Mouse (Mus musculus) CH12.LX (cell line): ENCODE results near the gene Tet2. TPM values are rescaled to one million over a fixed set of nuclear protein-coding genes. Genes with fewer than 3 reads are reported as not detected.

ENCODE experiments used
- DNase-seq: peaks from one replicate; pipeline ENCODE4 v3.0.0-alpha.2; 2013; ENCODE audit errors: extremely low read depth
- H3K27ac ChIP-seq: 2 replicates; pipeline ENCODE4 v1.5.1; 2012; ENCODE audit warnings: low read depth, mild to moderate bottlenecking, control low read depth, moderate library complexity; ENCODE audit not compliant: insufficient read depth
- H3K27me3 ChIP-seq: replicated peaks from 2 replicates; pipeline ENCODE3; 2012; ENCODE audit warnings: inconsistent platforms
- H3K36me3 ChIP-seq, 2 experiments: replicated peaks in 1 of 2; 2 replicates each; pipeline versions ENCODE3 to v1.6.1; 2012; ENCODE audit warnings: inconsistent platforms in 1 of 2, low read length in 1 of 2, mild to moderate bottlenecking in 1 of 2, mixed read lengths in 1 of 2, moderate library complexity in 1 of 2; ENCODE audit not compliant: control insufficient read depth in 1 of 2, insufficient read depth in 1 of 2
- H3K4me1 ChIP-seq, 2 experiments: 2 replicates each; pipeline ENCODE4 v1.6.1; 2012; ENCODE audit warnings: inconsistent platforms in 1 of 2, moderate library complexity in 1 of 2; ENCODE audit not compliant: insufficient read depth in 2 of 2, control insufficient read depth in 1 of 2
- H3K4me2 ChIP-seq: 2 replicates; pipeline ENCODE4 v1.6.1; 2012; ENCODE audit warnings: low read depth, mild to moderate bottlenecking, control low read depth; ENCODE audit not compliant: poor library complexity, insufficient read depth, severe bottlenecking
- H3K4me3 ChIP-seq, 3 experiments: fragments of 150-350 bp in 1 of 3; sonication (generic) in 1 of 3; replicated peaks in 1 of 3; 2 replicates each; pipeline versions ENCODE3 to v1.5.1; 2011 to 2012; ENCODE audit warnings: low read depth in 2 of 3, low read length in 2 of 3, mild to moderate bottlenecking in 2 of 3, moderate library complexity in 2 of 3, control low read depth in 1 of 3, improper control_type of control experiment in 1 of 3, inconsistent platforms in 1 of 3, mixed read lengths in 1 of 3; ENCODE audit not compliant: poor library complexity in 1 of 3
- H3K79me2 ChIP-seq: replicated peaks from 2 replicates; pipeline ENCODE4 v1.6.1; 2012; ENCODE audit warnings: mild to moderate bottlenecking, moderate library complexity; ENCODE audit not compliant: control insufficient read depth, poor library complexity, insufficient read depth, severe bottlenecking; ENCODE audit errors: extremely low read depth
- H3K9ac ChIP-seq: 2 replicates; pipeline ENCODE4 v1.6.1; 2012; ENCODE audit warnings: low read depth, mild to moderate bottlenecking, control low read depth, moderate library complexity; ENCODE audit not compliant: insufficient read depth
- H3K9me3 ChIP-seq: replicated peaks from 2 replicates; pipeline ENCODE3; 2012; ENCODE audit warnings: low read length, inconsistent platforms, mixed read lengths
- CHD1 ChIP-seq: IDR thresholded peaks from 2 replicates; pipeline ENCODE4 v1.6.1; 2012; ENCODE audit warnings: low read depth, low read length, improper control_type of control experiment, inconsistent platforms
- CHD2 ChIP-seq: IDR thresholded peaks from 2 replicates; pipeline ENCODE4 v1.6.1; 2011; ENCODE audit warnings: low read length, improper control_type of control experiment
- CTCF ChIP-seq, 2 experiments: IDR thresholded peaks in 1 of 2; conservative IDR thresholded peaks in 1 of 2; 2 replicates each; pipeline ENCODE4 v1.5.1; 2011 to 2012; ENCODE audit warnings: low read depth in 2 of 2, low read length in 2 of 2, improper control_type of control experiment in 1 of 2, inconsistent platforms in 1 of 2, mild to moderate bottlenecking in 1 of 2, moderate library complexity in 1 of 2
- E2F4 ChIP-seq: IDR thresholded peaks from 2 replicates; pipeline ENCODE4 v1.6.1; 2011; ENCODE audit warnings: low read depth, low read length, improper control_type of control experiment; ENCODE audit not compliant: insufficient replicate concordance
- ELF1 ChIP-seq: IDR thresholded peaks from 2 replicates; pipeline ENCODE4 v1.6.1; 2014; ENCODE audit warnings: low read depth, mild to moderate bottlenecking, inconsistent platforms, low read length, improper control_type of control experiment
- EP300 ChIP-seq: IDR thresholded peaks from 2 replicates; pipeline ENCODE4 v1.6.1; 2011; ENCODE audit warnings: low read length, improper control_type of control experiment
- GABPA ChIP-seq: IDR thresholded peaks from 2 replicates; pipeline ENCODE4 v1.6.1; 2012; ENCODE audit warnings: low read depth, low read length, improper control_type of control experiment, inconsistent platforms; ENCODE audit not compliant: insufficient replicate concordance
- HCFC1 ChIP-seq: IDR thresholded peaks from 2 replicates; pipeline ENCODE4 v1.6.1; 2012; ENCODE audit warnings: low read depth, mild to moderate bottlenecking, inconsistent platforms, low read length, improper control_type of control experiment
- IRF4 ChIP-seq: IDR thresholded peaks from 2 replicates; pipeline ENCODE4 v1.6.1; 2014; ENCODE audit warnings: low read depth, mild to moderate bottlenecking, inconsistent platforms, low read length, improper control_type of control experiment
- JUN ChIP-seq: IDR thresholded peaks from 2 replicates; pipeline ENCODE4 v1.6.1; 2011; ENCODE audit warnings: low read depth, mild to moderate bottlenecking, low read length, improper control_type of control experiment, moderate library complexity; ENCODE audit not compliant: insufficient read depth
- JUND ChIP-seq: conservative IDR thresholded peaks from 2 replicates; pipeline ENCODE4 v1.6.1; 2011; ENCODE audit warnings: low read depth, low read length, improper control_type of control experiment
- KAT2A ChIP-seq: IDR thresholded peaks from 2 replicates; pipeline ENCODE4 v1.6.1; 2012; ENCODE audit warnings: low read length, improper control_type of control experiment, inconsistent platforms; ENCODE audit not compliant: insufficient replicate concordance
- MAFK ChIP-seq: IDR thresholded peaks from 2 replicates; pipeline ENCODE4 v1.6.1; 2011; ENCODE audit warnings: low read length, improper control_type of control experiment; ENCODE audit not compliant: insufficient replicate concordance
- MAX ChIP-seq: IDR thresholded peaks from 2 replicates; pipeline ENCODE4 v1.6.1; 2011; ENCODE audit warnings: low read length, improper control_type of control experiment
- MEF2A ChIP-seq: IDR thresholded peaks from 2 replicates; pipeline ENCODE4 v1.6.1; 2014; ENCODE audit warnings: low read depth, mild to moderate bottlenecking, inconsistent platforms, low read length, improper control_type of control experiment, borderline replicate concordance
- MXI1 ChIP-seq: IDR thresholded peaks from 2 replicates; pipeline ENCODE4 v1.6.1; 2011; ENCODE audit warnings: mild to moderate bottlenecking, low read depth, low read length, improper control_type of control experiment
- MYC ChIP-seq: IDR thresholded peaks from 2 replicates; pipeline ENCODE4 v1.6.1; 2011; ENCODE audit warnings: low read depth, mild to moderate bottlenecking, improper control_type of control experiment, low read length
- NELFE ChIP-seq: IDR thresholded peaks from 2 replicates; pipeline ENCODE4 v1.6.1; 2011; ENCODE audit warnings: low read depth, low read length, improper control_type of control experiment
- NRF1 ChIP-seq: IDR thresholded peaks from 2 replicates; pipeline ENCODE4 v1.6.1; 2014; ENCODE audit warnings: low read depth, mild to moderate bottlenecking, inconsistent platforms, low read length, improper control_type of control experiment, moderate library complexity
- PAX5 ChIP-seq: IDR thresholded peaks from 2 replicates; pipeline ENCODE4 v1.6.1; 2012; ENCODE audit warnings: low read length, inconsistent platforms, mixed read lengths
- POLR2AphosphoS2 ChIP-seq: IDR thresholded peaks from 2 replicates; pipeline ENCODE4 v1.6.1; 2011; ENCODE audit warnings: low read depth, low read length, improper control_type of control experiment
- RAD21 ChIP-seq: IDR thresholded peaks from 2 replicates; pipeline ENCODE4 v1.6.1; 2011; ENCODE audit warnings: low read depth, mild to moderate bottlenecking, low read length, improper control_type of control experiment, moderate library complexity
- RCOR1 ChIP-seq: conservative IDR thresholded peaks from 2 replicates; pipeline ENCODE4 v1.6.1; 2012; ENCODE audit warnings: low read depth, mild to moderate bottlenecking, inconsistent platforms, low read length, improper control_type of control experiment
- SMC3 ChIP-seq: IDR thresholded peaks from 2 replicates; pipeline ENCODE4 v1.6.1; 2011; ENCODE audit warnings: low read depth, low read length, improper control_type of control experiment
- TCF12 ChIP-seq: IDR thresholded peaks from 2 replicates; pipeline ENCODE4 v1.6.1; 2014; ENCODE audit warnings: low read depth, mild to moderate bottlenecking, inconsistent platforms, low read length, improper control_type of control experiment
- UBTF ChIP-seq: IDR thresholded peaks from 2 replicates; pipeline ENCODE4 v1.6.1; 2012; ENCODE audit warnings: low read depth, mild to moderate bottlenecking, inconsistent platforms, low read length, improper control_type of control experiment, moderate library complexity
- USF2 ChIP-seq: conservative IDR thresholded peaks from 2 replicates; pipeline ENCODE4 v1.6.1; 2011; ENCODE audit warnings: low read depth, low read length, improper control_type of control experiment
- ZNF384 ChIP-seq: IDR thresholded peaks from 2 replicates; pipeline ENCODE4 v1.6.1; 2012; ENCODE audit warnings: low read depth, low read length, improper control_type of control experiment, inconsistent platforms
- dilution Hi-C: fragments of 300-500 bp; cut with MboI; formaldehyde crosslinking; loops from 2 replicates; pipeline ENCODE4 v1.14.3; 2020; ENCODE audit warnings: low sequenced_read_pairs; ENCODE audit not compliant: extremely low pct_unique_long_range_greater_than_20kb, extremely low pct_ligation_motif_present
- in situ Hi-C: fragments of 300-500 bp; cut with MboI; formaldehyde crosslinking; loops from 3 replicates; pipeline ENCODE4 v1.14.3; 2019; ENCODE audit warnings: low sequenced_read_pairs, low pct_ligation_motif_present, low pct_unique_long_range_greater_than_20kb, mixed read lengths
- polyA plus RNA-seq: library from polyadenylated mRNA; unstranded; fragments of >175 nt; gene quantifications from 2 replicates; pipeline ENCODE4 v1.2.1, GENCODE M21; 2012; ENCODE audit warnings: low read depth; ENCODE audit not compliant: insufficient read length
- total RNA-seq, 2 experiments: library from RNA; depleted of rRNA; stranded (reverse); fragments of 300-350 nt in 1 of 2; fragments of >200 nt in 1 of 2; gene quantifications; 2 replicates each; pipeline ENCODE4 v1.2.3; 2012 to 2014

The Tet2 gene
- total and polyA plus RNA-seq, 3 experiments = 38.5 to 78.5 (median 51.3) TPM

DNA sequence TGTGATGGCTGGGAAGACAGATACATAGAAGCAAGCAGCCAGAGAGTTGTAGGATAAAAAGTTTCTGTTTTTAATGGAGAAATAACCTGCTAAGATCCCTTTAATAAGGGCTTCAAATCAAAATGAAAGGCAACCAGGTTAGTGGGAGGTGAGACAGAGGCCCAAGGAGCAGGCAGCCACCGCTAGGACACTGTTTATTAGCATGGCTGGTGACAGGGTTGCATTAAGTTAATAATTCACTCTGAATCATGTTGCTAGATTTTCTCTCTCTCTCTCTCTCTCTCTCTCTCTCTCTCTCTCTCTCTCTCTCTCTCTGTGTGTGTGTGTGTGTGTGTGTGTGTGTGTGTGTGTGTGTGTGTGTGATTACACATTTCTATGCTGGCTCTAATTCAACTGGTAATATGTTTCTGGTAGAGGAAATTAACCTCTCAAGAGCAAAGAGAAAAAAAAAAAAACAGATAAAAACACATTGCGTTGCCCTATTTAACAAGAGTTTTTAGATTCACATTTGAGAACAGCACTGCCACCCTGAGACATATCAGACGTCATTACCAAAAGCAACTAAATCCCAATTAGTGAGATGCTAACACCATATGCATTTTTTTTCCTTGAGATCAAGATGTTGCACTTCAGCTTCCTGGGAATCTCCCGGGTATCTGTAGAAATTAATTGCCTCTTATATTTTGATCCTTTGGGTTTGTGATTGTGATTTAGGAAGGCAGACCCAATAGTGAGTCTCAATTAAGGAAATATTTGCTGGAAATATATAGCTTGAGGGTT, 115.4 kb downstream of the Tet2 start:
- no peaks in the 10 kb centered on the region for H3K79me2 ChIP-seq
- H3K4me3 ChIP-seq = no peak overlapping the region
- in situ Hi-C loops = no loop called here
- no peaks in the 10 kb centered on the region for H3K36me3 ChIP-seq
- no peak for DNase-seq
- TF ChIP-seq CTCF (conservative IDR thresholded peaks at IDR 0.05 in 1 of 2, IDR thresholded peaks at IDR 0.05 in 1 of 2; ENCODE audit: low read depth in 2 of 2, low read length in 2 of 2) (no peak), KAT2A (no peak), HCFC1 (no peak), MAX (no peak), TCF12 (no peak), E2F4 (no peak), RAD21 (no peak), USF2 (no peak), UBTF (no peak), IRF4 (no peak), JUND (no peak), JUN (no peak), PAX5 (no peak), MYC (no peak), MEF2A (no peak)
- TF ChIP-seq, all 38 proteins: peak for 0
- no peak overlapping the region for H3K27ac ChIP-seq
- dilution Hi-C loops = no loop called here
- peaks cover 2 to 6% of the 10 kb centered on the region in 2 experiments; a peak in 1 of 4 replicates for H3K4me1 ChIP-seq
- no peaks in the 10 kb centered on the region for H3K27me3 ChIP-seq
- H3K4me2 ChIP-seq = no peak overlapping the region
- H3K9me3 ChIP-seq = peaks cover 4% of the 10 kb centered on the region
- H3K9ac ChIP-seq = no peak overlapping the region

DNA sequence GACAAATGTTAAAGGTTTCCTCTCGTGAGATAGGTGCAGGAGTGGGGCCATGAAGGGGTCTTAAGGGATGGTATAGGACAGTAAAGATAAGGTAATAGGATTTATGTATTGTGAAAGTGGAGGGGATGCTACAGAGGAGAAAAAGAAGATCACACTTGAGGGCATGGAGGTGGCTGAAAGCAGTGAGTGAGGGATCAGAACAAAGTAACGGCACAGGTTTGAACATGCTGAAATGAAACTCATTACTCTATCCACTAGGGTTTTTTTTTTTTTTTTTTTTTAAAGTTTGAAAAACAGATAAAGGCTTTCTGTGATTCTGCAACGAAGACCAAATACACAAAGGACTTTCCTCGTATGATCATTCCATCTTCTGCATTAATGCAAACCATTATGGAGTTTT, 116.9 kb downstream of the Tet2 start:
- Histone ChIP-seq H3K4me3 (no peak overlapping the region), H3K27ac (no peak overlapping the region), H3K4me2 (peak overlapping the region; percentile 78), H3K9ac (peak overlapping the region; percentile 43; the same call in 1 of the 2 replicates), H3K79me2 (no peaks in the 10 kb centered on the region), H3K4me1 (peaks cover 2 to 6% of the 10 kb centered on the region in 2 experiments; a peak in 1 of 4 replicates), H3K27me3 (peaks cover 2% of the 10 kb centered on the region), H3K9me3 (no peaks in the 10 kb centered on the region), H3K36me3 (no peaks in the 10 kb centered on the region)
- dilution Hi-C loops (no loop called here), in situ Hi-C loops (no loop called here)
- no peak for DNase-seq
- TF ChIP-seq ELF1 (no peak), MAX (peak; percentile 69), ZNF384 (peak; percentile 97), CHD2 (0 out of 2 replicates have a peak, but pooled peaks have one; percentile 14), NRF1 (no peak), CHD1 (peak; percentile 97), E2F4 (no peak), SMC3 (no peak), CTCF (conservative IDR thresholded peaks at IDR 0.05 in 1 of 2, IDR thresholded peaks at IDR 0.05 in 1 of 2; ENCODE audit: low read depth in 2 of 2, low read length in 2 of 2) (no peak), NELFE (no peak), POLR2AphosphoS2 (no peak), MYC (0 out of 2 replicates have a peak, but pooled peaks have one; percentile 50), MAFK (no peak), JUN (peak; percentile 21; the same call in 1 of the 2 replicates), RCOR1 (peak; percentile 73; the same call in 1 of the 2 replicates), RAD21 (no peak; the same call in 1 of the 2 replicates), JUND (peak; percentile 33), MEF2A (peak; percentile 54; the same call in 1 of the 2 replicates), EP300 (peak; percentile 67), USF2 (no peak), MXI1 (peak; percentile 40; the same call in 1 of the 2 replicates), UBTF (no peak), GABPA (no peak), TCF12 (no peak), PAX5 (no peak), KAT2A (0 out of 2 replicates have a peak, but pooled peaks have one; percentile 35)
